Mouse (Mus musculus) myocyte (in vitro differentiated cells): ENCODE data around the gene Mfap3l. TPM values are rescaled to one million over a fixed set of nuclear protein-coding genes. Genes with fewer than 3 reads are reported as not detected.
"Not testable (repeated sequence)": the region's sequence is repeated elsewhere in the genome, so short reads cannot be mapped to it uniquely, and the experiment has no call there.

ENCODE experiments used
- H3K27me3 ChIP-seq: one replicate; pipeline ENCODE4 v1.6.1; 2011; ENCODE audit not compliant: control insufficient read depth, insufficient read depth, insufficient read length
- H3K36me3 ChIP-seq: one replicate; pipeline ENCODE4 v1.6.1; 2011; ENCODE audit not compliant: control insufficient read depth, insufficient read depth
- H3K4me2 ChIP-seq: one replicate; pipeline ENCODE4 v1.6.1; 2011; ENCODE audit warnings: low read depth, control low read depth
- H3K4me3 ChIP-seq: one replicate; pipeline ENCODE4 v1.5.1; 2011; ENCODE audit warnings: mild to moderate bottlenecking, control low read depth, moderate library complexity
- H3K79me2 ChIP-seq: one replicate; pipeline ENCODE4 v1.6.1; 2011; ENCODE audit not compliant: control insufficient read depth, insufficient read depth
- H3ac ChIP-seq: one replicate; pipeline ENCODE4 v1.6.1; 2011; ENCODE audit not compliant: control insufficient read depth, insufficient read length
- CEBPB ChIP-seq: IDR thresholded peaks from 2 replicates; pipeline ENCODE4 v1.6.1; 2011; ENCODE audit warnings: mild to moderate bottlenecking, moderate library complexity; ENCODE audit not compliant: poor library complexity, insufficient read depth, severe bottlenecking
- E2F4 ChIP-seq: IDR thresholded peaks from one replicate; pipeline ENCODE4 v1.6.1; 2011; ENCODE audit warnings: mild to moderate bottlenecking, control low read depth, moderate library complexity; ENCODE audit not compliant: insufficient read depth
- MAX ChIP-seq: IDR thresholded peaks from one replicate; pipeline ENCODE4 v1.6.1; 2011; ENCODE audit warnings: low read depth, mild to moderate bottlenecking, control low read depth
- MYOD1 ChIP-seq, 3 experiments: IDR thresholded peaks; one replicate each; pipeline ENCODE4 v1.6.1; 2011; ENCODE audit warnings: control low read depth in 2 of 3, low read depth in 2 of 3, mild to moderate bottlenecking in 2 of 3, moderate library complexity in 1 of 3; ENCODE audit not compliant: insufficient read length in 2 of 3, control insufficient read depth in 1 of 3
- MYOG ChIP-seq, 3 experiments: IDR thresholded peaks; one replicate each; pipeline ENCODE4 v1.6.1; 2011; ENCODE audit warnings: control low read depth in 2 of 3, low read depth in 2 of 3, mild to moderate bottlenecking in 2 of 3; ENCODE audit not compliant: insufficient read length in 2 of 3, control insufficient read depth in 1 of 3, insufficient read depth in 1 of 3
- POLR2A ChIP-seq: IDR thresholded peaks from one replicate; pipeline ENCODE4 v1.6.1; 2011; ENCODE audit warnings: low read depth, mild to moderate bottlenecking, control low read depth, moderate library complexity; ENCODE audit not compliant: insufficient read length
- POLR2AphosphoS2 ChIP-seq: IDR thresholded peaks from one replicate; pipeline ENCODE4 v1.6.1; 2011; ENCODE audit warnings: low read depth, control low read depth; ENCODE audit not compliant: insufficient read length
- REST ChIP-seq: IDR thresholded peaks from one replicate; pipeline ENCODE4 v1.6.1; 2011; ENCODE audit warnings: mild to moderate bottlenecking, control low read depth, moderate library complexity; ENCODE audit not compliant: insufficient read depth, insufficient read length
- SRF ChIP-seq: IDR thresholded peaks from one replicate; pipeline ENCODE4 v1.6.1; 2011; ENCODE audit warnings: low read depth; ENCODE audit not compliant: control insufficient read depth, insufficient read length
- TCF12 ChIP-seq: IDR thresholded peaks from one replicate; pipeline ENCODE4 v1.6.1; 2011; ENCODE audit warnings: mild to moderate bottlenecking, control low read depth; ENCODE audit not compliant: poor library complexity, insufficient read depth, severe bottlenecking
- TCF3 ChIP-seq: IDR thresholded peaks from one replicate; pipeline ENCODE4 v1.6.1; 2011; ENCODE audit warnings: low read depth, control low read depth; ENCODE audit not compliant: insufficient read length
- USF1 ChIP-seq: IDR thresholded peaks from one replicate; pipeline ENCODE4 v1.6.1; 2011; ENCODE audit warnings: low read depth, mild to moderate bottlenecking, control low read depth, moderate library complexity
- polyA plus RNA-seq: library from polyadenylated mRNA; unstranded; fragments of >200 nt; fragmentation: generic; extraction: Trizol; gene quantifications from one replicate; pipeline ENCODE4 v1.2.1, GENCODE M21; 2012; ENCODE audit warnings: missing spikeins

Gene Mfap3l
- polyA plus RNA-seq, 1 experiment, result 12.9 TPM

DNA sequence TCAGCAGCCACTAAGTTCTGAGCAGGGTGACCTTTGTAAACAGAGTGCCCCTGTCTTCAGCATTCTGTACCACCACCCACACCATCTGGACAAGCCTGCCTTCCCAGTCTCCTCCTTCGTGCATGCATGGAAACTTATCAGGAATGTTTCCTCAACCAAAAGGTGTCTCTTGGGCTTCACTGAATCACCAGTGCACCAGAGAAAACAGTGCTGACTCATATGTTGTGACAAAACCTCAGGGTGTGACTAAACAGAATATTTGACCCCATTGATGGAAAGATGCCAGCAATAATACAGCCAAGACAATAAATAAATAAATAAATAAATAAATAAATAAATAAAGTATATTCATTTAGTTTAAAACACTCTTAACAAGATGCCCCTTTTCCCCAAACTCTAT lies 16.5 kb downstream of the Mfap3l start:
- Histone ChIP-seq H3K36me3 (peaks cover 4% of the 10 kb centered on the region), H3K4me2 (no peak overlapping the region), H3K27me3 (no peaks in the 10 kb centered on the region), H3ac (no peak overlapping the region), H3K79me2 (peaks cover 93% of the 10 kb centered on the region), H3K4me3 (no peak overlapping the region)
- no peak for TF ChIP-seq POLR2AphosphoS2
- TF ChIP-seq E2F4, result no peak
- TF ChIP-seq CEBPB, result no peak
- TF ChIP-seq REST, result no peak
- no peak for TF ChIP-seq POLR2A
- TF ChIP-seq MYOG (IDR thresholded peaks at IDR 0.05; ENCODE audit: control insufficient read depth in 1 of 3, insufficient read depth in 1 of 3, insufficient read length in 2 of 3, low read depth in 2 of 3), result no peak
- TF ChIP-seq MAX, result no peak
- no peak for TF ChIP-seq SRF
- TF ChIP-seq TCF12, result no peak
- TF ChIP-seq MYOD1 (IDR thresholded peaks at IDR 0.05; ENCODE audit: control insufficient read depth in 1 of 3, insufficient read length in 2 of 3, low read depth in 2 of 3), result no peak
- no peak for TF ChIP-seq TCF3
- no peak for TF ChIP-seq USF1

GRCm38 (mm10) chr8:60650119-60650518 lies 17.5 kb downstream of the Mfap3l start:
- no peak for TF ChIP-seq MYOD1 (IDR thresholded peaks at IDR 0.05; ENCODE audit: control insufficient read depth in 1 of 3, insufficient read length in 2 of 3, low read depth in 2 of 3)
- no peak for TF ChIP-seq TCF3
- no peak for TF ChIP-seq CEBPB
- no peak for TF ChIP-seq POLR2AphosphoS2
- no peak for TF ChIP-seq REST
- TF ChIP-seq SRF, result no peak
- no peak for TF ChIP-seq MAX
- TF ChIP-seq TCF12, result no peak
- TF ChIP-seq E2F4, result no peak
- TF ChIP-seq USF1, result no peak
- no peak for TF ChIP-seq POLR2A
- no peak for TF ChIP-seq MYOG (IDR thresholded peaks at IDR 0.05; ENCODE audit: control insufficient read depth in 1 of 3, insufficient read depth in 1 of 3, insufficient read length in 2 of 3, low read depth in 2 of 3)
- H3K4me3 ChIP-seq, result no peak overlapping the region
- H3K4me2 ChIP-seq, result no peak overlapping the region
- H3K36me3 ChIP-seq, result peaks cover 4% of the 10 kb centered on the region
- H3K79me2 ChIP-seq, result peaks cover 93% of the 10 kb centered on the region
- H3K27me3 ChIP-seq, result no peaks in the 10 kb centered on the region
- no peak overlapping the region for H3ac ChIP-seq

GRCm38 (mm10) chr8:60657425-60658113 lies 24.9 kb downstream of the Mfap3l start:
- Histone ChIP-seq H3K4me3 (no peak overlapping the region), H3K4me2 (no peak overlapping the region), H3K27me3 (no peaks in the 10 kb centered on the region), H3ac (no peak overlapping the region), H3K36me3 (peaks cover 4% of the 10 kb centered on the region), H3K79me2 (peaks cover 30% of the 10 kb centered on the region)
- TF ChIP-seq CEBPB, result no peak
- TF ChIP-seq MAX, result no peak
- no peak for TF ChIP-seq MYOD1 (IDR thresholded peaks at IDR 0.05; ENCODE audit: control insufficient read depth in 1 of 3, insufficient read length in 2 of 3, low read depth in 2 of 3)
- TF ChIP-seq TCF3, result no peak

GRCm38 (mm10) chr8:60658114-60658500 lies 25.5 kb downstream of the Mfap3l start:
- Histone ChIP-seq H3K4me3 (no peak overlapping the region), H3K27me3 (no peaks in the 10 kb centered on the region), H3K4me2 (no peak overlapping the region), H3K36me3 (peaks cover 4% of the 10 kb centered on the region), H3K79me2 (peaks cover 25% of the 10 kb centered on the region), H3ac (no peak overlapping the region)
- TF ChIP-seq TCF12 (no peak), SRF (no peak), POLR2AphosphoS2 (no peak), TCF3 (no peak), REST (no peak), CEBPB (no peak)

- not testable (repeated sequence) for H3K36me3 ChIP-seq, H3K27me3 ChIP-seq, H3K4me2 ChIP-seq, H3ac ChIP-seq, H3K4me3 ChIP-seq
- H3K79me2 ChIP-seq, result peaks cover 19% of the 10 kb centered on the region
These were observed 26.1 kb downstream of the Mfap3l start for GRCm38 (mm10) chr8:60658686-60659085.
